Mouse (Mus musculus) kidney, embryonic 14.5 days (tissue): Measurements from ENCODE around the gene Gm7029. TPM values are rescaled to one million over a fixed set of nuclear protein-coding genes. Genes with fewer than 3 reads are reported as not detected.

Experiments used
- ATAC-seq: fragments of 200-750 bp; cut with Nextera tagmentation; 2 replicates; pipeline ENCODE4 v1.8.0; 2017; ENCODE audit warnings: moderate number of reproducible peaks, mild to moderate bottlenecking, moderate TSS enrichment, moderate library complexity; ENCODE audit not compliant: low FRiP score, low TSS enrichment
- H3K27ac ChIP-seq: fragments of 300-500 bp; sonication (generic); 2 replicates; pipeline ENCODE4 v1.5.1; 2014; ENCODE audit warnings: low read depth, mild to moderate bottlenecking, low read length, moderate library complexity, mixed read lengths
- H3K27me3 ChIP-seq: fragments of 300-500 bp; sonication (generic); 2 replicates; pipeline ENCODE4 v1.6.1; 2014; ENCODE audit warnings: mild to moderate bottlenecking, low read length; ENCODE audit not compliant: control insufficient read depth, insufficient read depth
- H3K36me3 ChIP-seq: fragments of 300-500 bp; sonication (generic); 2 replicates; pipeline ENCODE4 v1.6.1; 2014; ENCODE audit warnings: low read length, mixed read lengths; ENCODE audit not compliant: control insufficient read depth, insufficient read depth
- H3K4me1 ChIP-seq: fragments of 300-500 bp; sonication (generic); 2 replicates; pipeline ENCODE4 v1.6.1; 2014; ENCODE audit warnings: low read length, mixed read lengths; ENCODE audit not compliant: control insufficient read depth, insufficient read depth
- H3K4me2 ChIP-seq: fragments of 300-500 bp; sonication (generic); replicated peaks from 2 replicates; pipeline ENCODE4 v1.6.1; 2014; ENCODE audit warnings: low read depth, mild to moderate bottlenecking, low read length
- H3K4me3 ChIP-seq: fragments of 300-500 bp; sonication (generic); 2 replicates; pipeline ENCODE4 v1.5.1; 2014; ENCODE audit warnings: mild to moderate bottlenecking, low read length
- H3K9ac ChIP-seq: fragments of 300-500 bp; sonication (generic); 2 replicates; pipeline ENCODE4 v1.6.1; 2014; ENCODE audit warnings: low read depth, mild to moderate bottlenecking, low read length, moderate library complexity
- H3K9me3 ChIP-seq: fragments of 300-500 bp; sonication (generic); 2 replicates; pipeline ENCODE4 v1.6.1; 2016; ENCODE audit warnings: low read length; ENCODE audit not compliant: control insufficient read depth
- WGBS: fragments of 180-500 bp; shearing (Covaris S2); extraction: QIAGEN DNeasy Blood & Tissue Kit; methylation state at CpG from one replicate; pipeline ENCODE4 v1.1.7; 2014; 5-methylcytosine and 5-hydroxymethylcytosine counted together
- polyA plus RNA-seq: library from polyadenylated mRNA; unstranded; fragments of >200 nt; fragmentation: Nextera tagmentation; extraction: Ambion mirVana; gene quantifications from 2 replicates; pipeline ENCODE4 v1.2.1, GENCODE M21; 2014

The Gm7029 gene
- polyA plus RNA-seq, 1 experiment from 2014 or later = not detected

DNA sequence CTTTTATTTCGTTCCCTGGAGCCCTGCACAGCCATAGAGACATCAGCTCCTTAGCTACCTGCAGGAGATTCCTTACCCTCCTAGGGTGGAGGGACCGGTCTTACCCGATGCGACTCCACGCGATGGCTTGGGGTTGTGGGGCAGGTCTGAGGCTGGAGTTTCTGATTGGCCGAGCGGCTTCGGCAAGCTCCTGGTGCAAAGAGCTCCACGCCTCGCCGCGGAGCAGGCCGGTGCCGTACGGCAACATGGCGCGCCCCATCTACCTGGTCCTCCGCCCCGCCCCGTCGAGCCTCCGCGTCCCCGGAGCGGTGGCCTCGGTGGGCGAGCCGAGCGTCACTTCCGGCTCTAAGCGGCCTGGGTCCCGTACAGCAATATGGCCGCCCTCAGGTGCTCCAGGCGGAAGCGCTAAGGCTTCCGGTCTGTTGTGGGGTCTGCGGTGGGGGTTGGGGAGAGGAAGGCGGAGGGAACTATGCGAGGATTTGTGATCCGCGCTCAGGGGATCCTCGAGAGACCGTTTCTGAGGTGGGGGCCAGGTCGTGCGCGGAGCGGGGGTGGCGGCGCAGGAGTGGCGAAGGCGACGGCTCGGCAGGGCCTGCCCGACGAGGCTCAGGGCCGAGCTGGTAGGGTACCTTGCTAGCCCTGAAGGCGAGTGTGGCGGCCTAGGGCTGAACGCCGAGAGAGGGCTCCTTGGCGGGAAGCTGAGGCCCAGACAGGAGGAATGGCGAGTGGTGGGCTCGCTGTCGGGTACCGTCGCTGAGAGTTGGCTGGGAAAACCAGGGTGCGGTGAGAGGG is 35.6 kb downstream of the Gm7029 start, which contains the start of gene Daxx:
Gene Daxx (plus strand): TSS at position 338 of the 792 bp plus-strand sequence.
- peak; percentile 96 for ATAC-seq
- Histone ChIP-seq H3K9me3 (no peaks in the 10 kb centered on the region), H3K4me1 (peaks cover 17% of the 10 kb centered on the region), H3K4me2 (peak within 1 kb of the TSS; percentile 99), H3K27ac (peak within 1 kb of the TSS; percentile 89), H3K27me3 (no peaks in the 10 kb centered on the region), H3K4me3 (peak within 1 kb of the TSS; percentile 80), H3K9ac (peak within 1 kb of the TSS; percentile 79), H3K36me3 (peaks cover 34% of the 10 kb centered on the region)
- under 1% methylated on average over 68 of the region's 68 CpGs for WGBS

DNA sequence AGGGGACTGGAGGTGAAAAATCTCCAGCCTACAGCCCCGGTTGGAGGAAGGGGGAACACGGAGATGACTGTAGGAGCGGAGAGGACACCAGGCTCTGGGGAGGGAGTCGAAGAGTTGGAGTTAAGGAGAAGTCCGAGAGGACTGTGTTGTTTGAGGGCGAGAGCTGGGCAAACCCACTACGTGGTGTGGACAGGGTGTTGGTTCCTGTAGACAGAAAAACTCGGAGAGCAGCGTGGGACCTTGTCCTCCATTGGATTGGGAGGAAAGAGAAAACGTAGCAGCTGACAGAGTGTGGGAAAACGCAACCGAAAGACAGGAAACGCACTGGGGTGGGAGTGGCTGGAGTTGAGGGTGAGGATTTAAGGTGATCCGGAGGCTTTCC is 36.2 kb downstream of the Gm7029 start:
- Histone ChIP-seq H3K4me1 (peaks cover 17% of the 10 kb centered on the region), H3K36me3 (peaks cover 38% of the 10 kb centered on the region), H3K27ac (peak overlapping the region; percentile 82), H3K9me3 (no peaks in the 10 kb centered on the region), H3K4me3 (peak overlapping the region; percentile 80), H3K4me2 (peak overlapping the region; percentile 76), H3K27me3 (no peaks in the 10 kb centered on the region), H3K9ac (peak overlapping the region; percentile 79)
- ATAC-seq = peak; percentile 3; the same call in 1 of the 2 replicates
- WGBS = 0% methylated on average over 14 of the region's 14 CpGs

DNA sequence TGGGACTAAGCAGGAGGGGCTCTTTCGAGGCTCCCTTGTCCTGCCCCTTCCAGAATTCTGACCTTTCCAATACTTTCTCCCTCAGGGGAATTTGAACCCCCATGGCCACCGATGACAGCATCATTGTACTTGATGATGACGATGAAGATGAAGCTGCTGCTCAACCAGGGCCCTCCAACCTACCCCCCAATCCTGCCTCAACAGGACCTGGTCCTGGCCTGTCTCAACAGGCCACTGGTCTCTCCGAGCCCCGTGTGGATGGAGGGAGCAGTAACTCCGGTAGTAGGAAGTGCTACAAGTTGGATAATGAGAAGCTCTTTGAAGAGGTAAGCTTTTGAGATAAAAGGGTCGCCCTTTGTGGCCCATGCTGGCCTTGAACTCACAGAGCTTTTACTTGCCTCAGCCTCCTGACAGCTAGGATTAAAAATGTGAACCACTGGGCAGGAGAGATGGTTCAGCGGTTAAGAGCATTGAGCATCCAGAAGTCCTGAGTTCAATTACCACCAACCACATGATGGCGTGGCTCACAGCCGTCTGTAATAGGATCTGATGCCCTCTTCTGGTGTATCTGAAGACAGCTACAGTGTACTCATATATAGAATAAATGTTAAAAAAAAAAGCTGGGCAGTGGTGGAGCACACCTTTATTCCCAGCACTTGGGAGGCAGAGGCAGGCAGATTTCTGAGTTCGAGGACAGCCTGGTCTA is 36.9 kb downstream of the Gm7029 start:
- Histone ChIP-seq H3K9me3 (no peaks in the 10 kb centered on the region), H3K4me2 (peak overlapping the region; percentile 76), H3K27ac (peak overlapping the region; percentile 82; the same call in 1 of the 2 replicates), H3K4me3 (peak overlapping the region; percentile 80), H3K9ac (peak overlapping the region; percentile 79), H3K27me3 (no peaks in the 10 kb centered on the region), H3K4me1 (peaks cover 20% of the 10 kb centered on the region), H3K36me3 (peaks cover 42% of the 10 kb centered on the region)
- ATAC-seq = no peak
- 48% methylated on average over 11 of the region's 11 CpGs for WGBS

DNA sequence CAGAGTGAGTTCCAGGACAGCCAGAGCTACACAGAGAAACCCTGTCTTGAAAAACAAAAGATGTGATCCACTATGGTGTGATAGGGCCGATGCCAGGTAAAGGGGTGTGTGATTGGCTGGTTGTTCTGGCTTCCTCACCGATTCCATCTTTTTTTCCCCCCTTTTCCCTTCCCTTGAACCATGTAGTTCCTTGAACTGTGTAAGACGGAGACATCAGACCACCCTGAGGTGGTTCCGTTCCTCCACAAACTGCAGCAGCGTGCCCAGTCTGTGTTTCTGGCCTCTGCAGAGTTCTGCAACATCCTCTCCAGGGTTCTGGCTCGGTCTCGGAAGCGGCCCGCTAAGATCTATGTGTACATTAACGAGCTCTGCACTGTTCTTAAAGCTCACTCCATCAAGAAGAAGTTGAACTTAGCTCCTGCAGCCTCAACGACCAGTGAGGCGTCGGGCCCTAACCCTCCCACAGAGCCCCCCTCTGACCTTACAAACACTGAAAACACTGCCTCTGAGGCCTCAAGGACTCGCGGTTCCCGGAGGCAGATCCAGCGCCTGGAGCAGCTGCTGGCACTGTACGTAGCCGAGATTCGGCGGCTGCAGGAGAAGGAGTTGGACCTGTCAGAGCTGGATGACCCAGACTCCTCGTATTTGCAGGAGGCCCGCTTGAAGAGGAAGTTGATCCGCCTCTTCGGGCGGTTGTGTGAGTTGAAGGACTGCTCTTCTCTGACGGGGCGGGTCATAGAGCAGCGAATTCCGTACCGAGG is 37.6 kb downstream of the Gm7029 start:
- Histone ChIP-seq H3K36me3 (peaks cover 42% of the 10 kb centered on the region), H3K4me2 (peak overlapping the region; percentile 24), H3K27me3 (no peaks in the 10 kb centered on the region), H3K9ac (peak overlapping the region; percentile 23), H3K9me3 (no peaks in the 10 kb centered on the region), H3K4me3 (no peak overlapping the region), H3K4me1 (peaks cover 20% of the 10 kb centered on the region), H3K27ac (peak overlapping the region; percentile 30; the same call in 1 of the 2 replicates)
- 54% methylated on average over 31 of the region's 31 CpGs for WGBS
- no peak for ATAC-seq

DNA sequence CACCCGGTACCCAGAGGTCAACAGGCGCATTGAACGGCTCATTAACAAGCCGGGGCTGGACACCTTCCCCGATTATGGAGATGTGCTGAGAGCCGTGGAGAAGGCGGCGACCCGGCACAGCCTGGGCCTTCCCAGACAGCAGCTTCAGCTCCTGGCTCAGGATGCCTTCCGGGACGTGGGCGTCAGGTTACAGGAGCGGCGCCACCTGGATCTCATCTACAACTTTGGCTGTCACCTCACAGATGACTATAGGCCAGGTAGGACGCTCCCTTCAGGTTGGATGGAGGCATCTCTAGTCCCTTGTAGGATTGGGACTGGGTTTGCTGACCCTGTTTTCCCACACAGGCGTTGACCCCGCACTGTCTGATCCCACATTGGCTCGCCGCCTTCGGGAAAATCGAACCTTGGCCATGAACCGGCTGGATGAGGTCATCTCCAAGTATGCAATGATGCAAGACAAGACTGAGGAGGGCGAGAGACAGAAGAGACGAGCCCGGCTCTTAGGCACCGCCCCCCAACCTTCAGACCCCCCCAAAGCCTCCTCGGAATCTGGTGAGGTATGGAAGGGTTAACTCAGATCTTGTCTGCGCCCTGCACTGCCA is 38.3 kb downstream of the Gm7029 start:
- Histone ChIP-seq H3K9ac (peak overlapping the region; percentile 23; the same call in 1 of the 2 replicates), H3K4me1 (peaks cover 23% of the 10 kb centered on the region), H3K27ac (peak overlapping the region; percentile 30; the same call in 1 of the 2 replicates), H3K9me3 (no peaks in the 10 kb centered on the region), H3K4me3 (peak overlapping the region; percentile 13; the same call in 1 of the 2 replicates), H3K4me2 (peak overlapping the region; percentile 24), H3K36me3 (peaks cover 42% of the 10 kb centered on the region), H3K27me3 (no peaks in the 10 kb centered on the region)
- ATAC-seq = no peak
- 47% methylated on average over 28 of the region's 28 CpGs for WGBS

DNA sequence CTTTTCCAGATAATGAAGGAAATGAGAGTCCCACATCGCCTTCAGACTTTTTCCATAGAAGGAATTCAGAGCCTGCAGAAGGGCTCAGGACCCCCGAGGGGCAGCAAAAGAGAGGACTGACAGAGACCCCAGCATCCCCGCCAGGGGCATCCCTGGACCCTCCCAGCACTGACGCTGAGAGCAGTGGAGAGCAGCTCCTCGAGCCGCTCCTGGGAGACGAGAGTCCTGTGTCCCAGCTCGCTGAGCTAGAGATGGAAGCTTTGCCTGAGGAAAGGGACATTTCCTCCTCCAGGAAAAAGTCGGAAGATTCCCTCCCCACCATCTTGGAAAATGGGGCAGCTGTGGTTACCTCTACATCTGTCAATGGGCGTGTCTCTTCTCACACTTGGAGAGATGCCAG is 39.6 kb downstream of the Gm7029 start:
- no peak overlapping the region for H3K27ac ChIP-seq
- no peaks in the 10 kb centered on the region for H3K9me3 ChIP-seq
- H3K4me2 ChIP-seq = no peak overlapping the region
- no peaks in the 10 kb centered on the region for H3K27me3 ChIP-seq
- ATAC-seq = no peak
- H3K9ac ChIP-seq = no peak overlapping the region
- H3K36me3 ChIP-seq = peaks cover 42% of the 10 kb centered on the region
- no peak overlapping the region for H3K4me3 ChIP-seq
- H3K4me1 ChIP-seq = peaks cover 23% of the 10 kb centered on the region
- 91% methylated on average over 10 of the region's 10 CpGs for WGBS

DNA sequence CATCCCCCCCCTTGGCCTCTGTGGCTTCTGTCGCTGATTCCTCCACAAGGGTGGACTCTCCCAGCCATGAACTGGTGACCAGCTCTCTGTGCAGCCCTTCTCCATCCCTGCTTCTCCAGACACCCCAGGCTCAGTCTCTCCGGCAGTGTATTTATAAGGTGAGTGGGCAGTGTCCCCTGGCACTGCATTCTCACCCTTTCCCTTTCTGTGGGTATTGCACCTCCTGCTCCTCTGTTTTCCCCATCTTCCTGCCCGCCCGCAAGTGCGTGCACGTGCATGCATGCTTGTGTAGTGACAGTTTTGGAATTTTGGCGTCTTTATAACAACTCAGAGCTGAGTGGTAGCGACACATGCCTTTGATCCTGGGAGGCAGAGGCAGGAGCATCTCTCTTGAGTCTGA is 40.3 kb downstream of the Gm7029 start:
- WGBS = 95% methylated on average over 8 of the region's 8 CpGs
- ATAC-seq = no peak
- no peak overlapping the region for H3K4me2 ChIP-seq
- H3K4me1 ChIP-seq = peaks cover 24% of the 10 kb centered on the region
- no peaks in the 10 kb centered on the region for H3K9me3 ChIP-seq
- H3K36me3 ChIP-seq = peaks cover 42% of the 10 kb centered on the region
- H3K9ac ChIP-seq = no peak overlapping the region
- no peak overlapping the region for H3K4me3 ChIP-seq
- no peak overlapping the region for H3K27ac ChIP-seq
- no peaks in the 10 kb centered on the region for H3K27me3 ChIP-seq

DNA sequence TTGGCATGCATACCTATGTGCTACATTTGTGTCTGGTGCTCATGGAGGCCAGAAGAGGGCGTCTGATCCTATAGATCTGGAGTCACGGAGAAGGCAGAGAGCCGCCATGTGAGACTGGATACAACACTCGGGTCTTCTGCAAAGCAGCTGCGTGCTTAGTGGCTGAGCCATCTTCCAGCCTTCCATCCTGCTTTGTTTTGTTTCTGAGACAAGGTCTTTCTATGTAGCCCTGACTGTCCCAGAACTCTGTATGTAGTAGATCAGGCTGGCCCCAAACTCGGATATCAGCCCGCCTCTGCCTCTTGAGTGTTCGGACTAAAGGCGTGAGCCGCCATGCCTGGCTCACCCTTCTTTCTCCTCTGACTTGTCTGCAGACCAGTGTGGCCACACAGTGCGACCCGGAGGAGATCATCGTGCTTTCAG is 41.3 kb downstream of the Gm7029 start:
- peak overlapping the region; percentile 57 for H3K4me2 ChIP-seq
- no peak overlapping the region for H3K27ac ChIP-seq
- H3K36me3 ChIP-seq = peaks cover 42% of the 10 kb centered on the region
- no peaks in the 10 kb centered on the region for H3K27me3 ChIP-seq
- H3K4me3 ChIP-seq = peak overlapping the region; percentile 61; the same call in 1 of the 2 replicates
- peaks cover 29% of the 10 kb centered on the region for H3K4me1 ChIP-seq
- ATAC-seq = no peak
- H3K9ac ChIP-seq = peak overlapping the region; percentile 65; the same call in 1 of the 2 replicates
- no peaks in the 10 kb centered on the region for H3K9me3 ChIP-seq
- 79% methylated on average over 13 of the region's 13 CpGs for WGBS
